Mouse (Mus musculus) ES-E14 (cell line): ENCODE results near the gene Hmcn1. TPM values are rescaled to one million over a fixed set of nuclear protein-coding genes. Genes with fewer than 3 reads are reported as not detected.

ENCODE experiments used
- DNase-seq: peaks from one replicate; pipeline ENCODE4 v3.0.0-alpha.2; 2013; ENCODE audit warnings: low read depth, low spot score
- H3K27ac ChIP-seq: 2 replicates; pipeline ENCODE4 v1.5.1; 2012; ENCODE audit warnings: low read depth, mild to moderate bottlenecking, low read length, moderate library complexity, mixed read lengths; ENCODE audit not compliant: poor library complexity, insufficient read depth, severe bottlenecking
- H3K36me3 ChIP-seq: 2 replicates; pipeline ENCODE4 v1.6.1; 2012; ENCODE audit warnings: mild to moderate bottlenecking, low read length, moderate library complexity, mixed read lengths; ENCODE audit not compliant: control insufficient read depth, poor library complexity, insufficient read depth, severe bottlenecking
- H3K4me1 ChIP-seq, 2 experiments: fragments of 150-350 bp in 1 of 2; sonication (generic) in 1 of 2; 2 replicates each; pipeline ENCODE4 v1.6.1; 2012; ENCODE audit warnings: low read length in 2 of 2, mild to moderate bottlenecking in 1 of 2, mixed read lengths in 1 of 2; ENCODE audit not compliant: control insufficient read depth in 2 of 2, insufficient read depth in 2 of 2, poor library complexity in 1 of 2
- H3K4me3 ChIP-seq, 2 experiments: fragments of 150-350 bp in 1 of 2; sonication (generic) in 1 of 2; 2 replicates each; pipeline ENCODE4 v1.5.1; 2012; ENCODE audit warnings: low read length in 2 of 2, low read depth in 1 of 2, mild to moderate bottlenecking in 1 of 2, mixed read lengths in 1 of 2; ENCODE audit not compliant: insufficient read depth in 1 of 2, poor library complexity in 1 of 2, severe bottlenecking in 1 of 2
- H3K9ac ChIP-seq: 2 replicates; pipeline ENCODE4 v1.6.1; 2012; ENCODE audit warnings: low read depth, mild to moderate bottlenecking, low read length, mixed read lengths; ENCODE audit not compliant: poor library complexity, insufficient read depth, severe bottlenecking
- H3K9me3 ChIP-seq: fragments of 150-350 bp; sonication (generic); 2 replicates; pipeline ENCODE4 v1.6.1; 2012; ENCODE audit warnings: low read depth, mild to moderate bottlenecking, low read length; ENCODE audit not compliant: control insufficient read depth, insufficient read depth
- CHD2 ChIP-seq: IDR thresholded peaks from 2 replicates; pipeline ENCODE4 v1.6.1; 2014; ENCODE audit warnings: mild to moderate bottlenecking, low read depth, low read length, inconsistent platforms
- HCFC1 ChIP-seq: IDR thresholded peaks from 2 replicates; pipeline ENCODE4 v1.6.1; 2012; ENCODE audit warnings: low read length, inconsistent platforms, borderline replicate concordance; ENCODE audit not compliant: insufficient read depth
- MAFK ChIP-seq: IDR thresholded peaks from 2 replicates; pipeline ENCODE4 v1.6.1; 2014; ENCODE audit warnings: mild to moderate bottlenecking, low read depth, low read length, inconsistent platforms; ENCODE audit not compliant: insufficient read depth
- ZC3H11A ChIP-seq: IDR thresholded peaks from 2 replicates; pipeline ENCODE4 v1.6.1; 2012; ENCODE audit warnings: low read depth, mild to moderate bottlenecking, inconsistent platforms, low read length, borderline replicate concordance
- ZNF384 ChIP-seq: IDR thresholded peaks from 2 replicates; pipeline ENCODE4 v1.6.1; 2012; ENCODE audit warnings: low read depth, low read length, inconsistent platforms
- in situ Hi-C, 2 experiments: fragments of 600-800 bp; cut with MboI; formaldehyde crosslinking; loops; one replicate each; pipeline ENCODE4 v1.15.1; 2025; ENCODE audit warnings: low sequenced_read_pairs in 2 of 2, inconsistent platforms in 1 of 2; ENCODE audit not compliant: unreplicated experiment in 2 of 2
- total RNA-seq: library from RNA; depleted of rRNA; stranded (reverse); fragments of 300-350 nt; gene quantifications from 2 replicates; pipeline ENCODE4 v1.2.3, GENCODE M21; 2012

Hmcn1 gene
- total RNA-seq, 1 experiment: 1.5 TPM

GRCm38 (mm10) chr1:150994612-150995011, 1.4 kb upstream of the Hmcn1 start:
- no peak overlapping the region for H3K9ac ChIP-seq
- H3K4me1 ChIP-seq: no peaks in the 10 kb centered on the region
- DNase-seq: no peak
- H3K9me3 ChIP-seq: no peaks in the 10 kb centered on the region
- in situ Hi-C loops: no loop called here
- no peak overlapping the region for H3K4me3 ChIP-seq
- H3K36me3 ChIP-seq: no peaks in the 10 kb centered on the region
- no peak for TF ChIP-seq ZC3H11A
- no peak for TF ChIP-seq MAFK
- no peak for TF ChIP-seq CHD2
- no peak for TF ChIP-seq HCFC1
- no peak for TF ChIP-seq ZNF384
- no peak overlapping the region for H3K27ac ChIP-seq

GRCm38 (mm10) chr1:150992711-150993161, 499 bp downstream of the Hmcn1 start:
- in situ Hi-C loops: no loop called here
- H3K36me3 ChIP-seq: no peaks in the 10 kb centered on the region
- peak overlapping the region; percentile 58 for H3K9ac ChIP-seq
- H3K9me3 ChIP-seq: no peaks in the 10 kb centered on the region
- TF ChIP-seq ZC3H11A: no peak
- TF ChIP-seq ZNF384: no peak
- no peak for TF ChIP-seq CHD2
- H3K27ac ChIP-seq: no peak overlapping the region
- no peaks in the 10 kb centered on the region for H3K4me1 ChIP-seq
- no peak for DNase-seq
- peak overlapping the region; percentile 75 for H3K4me3 ChIP-seq

GRCm38 (mm10) chr1:150991745-150992554, 1.3 kb downstream of the Hmcn1 start:
- H3K27ac ChIP-seq: no peak overlapping the region
- no peaks in the 10 kb centered on the region for H3K36me3 ChIP-seq
- no peaks in the 10 kb centered on the region for H3K4me1 ChIP-seq
- H3K9me3 ChIP-seq: no peaks in the 10 kb centered on the region
- TF ChIP-seq ZC3H11A (no peak), HCFC1 (no peak), CHD2 (no peak), ZNF384 (no peak), MAFK (no peak)
- H3K9ac ChIP-seq: no peak overlapping the region
- DNase-seq: no peak
- in situ Hi-C loops: no loop called here
- no peak overlapping the region for H3K4me3 ChIP-seq

GRCm38 (mm10) chr1:150984888-150985287, 8.3 kb downstream of the Hmcn1 start:
- Histone ChIP-seq H3K9ac (no peak overlapping the region), H3K9me3 (no peaks in the 10 kb centered on the region), H3K4me3 (no peak overlapping the region), H3K27ac (no peak overlapping the region), H3K4me1 (no peaks in the 10 kb centered on the region), H3K36me3 (no peaks in the 10 kb centered on the region)
- TF ChIP-seq MAFK: no peak
- no peak for DNase-seq
- in situ Hi-C loops: no loop called here

DNA sequence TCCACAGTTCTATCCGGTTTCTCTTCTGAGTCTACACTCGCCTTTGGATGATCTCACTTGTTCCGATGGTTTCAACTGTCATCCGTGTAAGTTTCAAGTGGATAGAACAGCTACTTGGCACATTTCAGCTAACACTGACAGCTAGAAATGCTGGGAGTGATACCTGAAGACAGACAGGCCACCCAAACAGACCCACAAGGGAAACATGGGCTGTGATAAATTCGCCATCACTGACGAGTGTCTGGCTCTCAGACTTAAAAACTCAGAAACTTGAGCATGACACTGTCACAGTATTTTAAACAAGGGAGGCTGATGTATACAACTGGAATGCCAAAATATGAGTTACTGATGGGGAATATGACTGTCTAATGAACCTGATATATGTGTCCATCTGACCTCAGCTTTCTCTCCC, 9.1 kb downstream of the Hmcn1 start:
- H3K9ac ChIP-seq: no peak overlapping the region
- DNase-seq: no peak
- H3K27ac ChIP-seq: no peak overlapping the region
- TF ChIP-seq HCFC1: no peak
- no peak for TF ChIP-seq ZNF384
- TF ChIP-seq CHD2: no peak
- no peak for TF ChIP-seq ZC3H11A
- no peak for TF ChIP-seq MAFK
- in situ Hi-C loops: no loop called here
- H3K4me1 ChIP-seq: no peaks in the 10 kb centered on the region
- H3K36me3 ChIP-seq: no peaks in the 10 kb centered on the region
- H3K4me3 ChIP-seq: no peak overlapping the region
- H3K9me3 ChIP-seq: no peaks in the 10 kb centered on the region
